Mouse (Mus musculus) brown adipose tissue, adult 24 weeks (tissue): ENCODE data around the gene Mrpl20. TPM values are rescaled to one million over a fixed set of nuclear protein-coding genes. Genes with fewer than 3 reads are reported as not detected.

Experiments used
- H3K27ac ChIP-seq: fragments of 200-500 bp; replicated peaks from 2 replicates; pipeline ENCODE4 v1.5.1; 2012; ENCODE audit warnings: low read depth, mild to moderate bottlenecking, low read length
- H3K4me1 ChIP-seq: fragments of 200-500 bp; 2 replicates; pipeline ENCODE4 v1.6.1; 2012; ENCODE audit warnings: low read length, mixed read lengths; ENCODE audit not compliant: control insufficient read depth, insufficient read depth, insufficient read length
- H3K4me3 ChIP-seq: fragments of 200-500 bp; 2 replicates; pipeline ENCODE4 v1.5.1; 2012; ENCODE audit warnings: low read depth, mild to moderate bottlenecking, low read length, moderate library complexity; ENCODE audit not compliant: insufficient read depth
- polyA plus RNA-seq: library from polyadenylated mRNA; stranded (reverse); fragments of >200 nt; gene quantifications from 2 replicates; pipeline ENCODE4 v1.2.4, GENCODE M21; 2012; ENCODE audit not compliant: missing spikeins, insufficient read depth, insufficient read length

The Mrpl20 gene
- polyA plus RNA-seq, 1 experiment = 416 TPM

DNA sequence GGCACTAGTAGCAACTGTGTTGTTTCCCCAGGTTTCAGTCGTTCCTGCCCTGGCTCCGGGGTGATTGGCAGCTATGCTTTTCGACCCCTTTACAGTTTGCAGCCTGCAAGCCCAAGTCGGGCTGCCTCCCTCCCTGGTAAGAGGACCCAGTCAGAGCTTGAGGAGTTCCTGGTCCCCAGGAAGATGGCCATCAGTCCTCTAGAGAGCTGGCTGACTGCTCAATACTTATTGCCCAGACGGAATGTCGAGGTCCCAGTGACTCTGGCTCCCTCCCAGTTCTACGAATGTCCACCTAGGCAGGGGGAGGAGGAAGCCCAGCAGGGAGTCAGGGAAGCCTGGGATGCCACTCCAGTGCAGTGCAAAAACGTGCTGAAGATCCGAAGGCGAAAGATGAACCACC, 29.6 kb downstream of the Mrpl20 start:
- peak overlapping the region; percentile 80 for H3K4me3 ChIP-seq
- peaks cover 11% of the 10 kb centered on the region for H3K4me1 ChIP-seq
- H3K27ac ChIP-seq = peak overlapping the region; percentile 77

DNA sequence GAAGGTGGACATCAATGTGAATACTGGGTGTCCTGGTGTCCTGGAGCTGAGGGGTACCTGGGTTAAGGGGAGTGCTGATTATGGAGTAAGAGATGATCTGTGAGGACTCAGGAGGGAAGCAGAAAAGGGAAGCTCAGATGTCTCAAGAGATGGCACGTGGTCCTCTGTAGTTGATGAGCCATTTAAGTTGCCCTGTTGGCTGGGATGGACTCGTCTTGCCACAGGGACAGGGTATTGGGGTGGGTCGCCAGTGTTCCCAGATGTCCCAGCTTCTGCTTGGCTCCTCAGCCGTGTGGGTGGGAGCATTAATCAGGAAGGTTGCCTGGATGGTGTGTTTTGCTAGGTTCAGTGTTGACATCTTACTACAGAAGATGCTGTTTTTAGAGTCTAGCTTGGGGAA, 30.6 kb downstream of the Mrpl20 start:
- Histone ChIP-seq H3K4me3 (no peak overlapping the region), H3K27ac (no peak overlapping the region), H3K4me1 (peaks cover 19% of the 10 kb centered on the region)

DNA sequence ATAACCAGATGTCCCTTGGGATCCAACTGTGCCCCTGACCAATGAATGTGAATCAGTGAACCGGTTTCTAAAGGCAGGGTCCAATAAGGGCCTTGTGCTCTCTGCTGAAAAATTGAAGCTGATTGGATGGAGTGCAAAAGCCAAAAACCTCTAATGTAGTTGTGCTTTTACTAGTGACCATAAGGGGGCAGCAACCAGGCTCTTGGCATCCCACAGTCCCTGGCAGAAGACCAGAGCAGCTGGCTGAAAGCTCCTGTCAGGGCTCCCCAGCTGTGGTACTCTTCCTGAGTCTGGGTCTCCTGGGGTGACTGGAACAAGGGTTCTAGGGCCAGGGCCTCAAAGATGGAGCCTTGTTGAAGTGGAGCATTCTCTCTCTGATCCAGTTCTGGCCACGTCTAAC, 31.2 kb downstream of the Mrpl20 start:
- Histone ChIP-seq H3K4me1 (peaks cover 21% of the 10 kb centered on the region), H3K4me3 (no peak overlapping the region), H3K27ac (peak overlapping the region; percentile 60)

DNA sequence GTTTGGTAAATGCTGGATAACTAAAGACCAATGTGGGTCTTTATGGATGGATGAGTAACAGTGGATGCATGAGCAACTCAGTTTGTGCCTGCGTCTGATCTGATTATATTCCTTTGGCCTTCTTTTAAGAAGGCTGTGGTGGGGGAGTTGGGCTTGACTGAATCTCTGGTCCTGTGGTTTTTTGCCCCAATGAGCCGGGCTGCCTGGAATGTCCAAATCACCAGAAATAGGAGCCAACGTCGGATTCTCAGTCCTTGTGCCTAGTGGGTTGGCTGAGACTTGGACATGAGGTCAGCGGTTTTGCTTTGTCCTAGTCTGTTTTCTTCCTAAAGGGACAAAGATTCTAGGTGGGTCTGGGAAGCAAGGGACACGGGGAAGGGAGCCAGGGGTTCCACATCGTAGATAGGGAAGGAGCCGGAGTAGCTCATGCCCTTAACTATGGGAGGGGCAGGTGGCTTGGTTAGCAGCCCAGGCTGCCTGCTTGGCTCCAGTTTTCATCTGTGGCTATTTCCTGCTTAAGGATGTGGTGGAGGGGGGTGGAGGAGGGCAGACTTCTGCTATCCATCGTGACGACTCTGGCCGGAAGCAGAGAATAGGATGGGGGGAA, 34.8 kb downstream of the Mrpl20 start:
- Histone ChIP-seq H3K4me3 (no peak overlapping the region), H3K27ac (peak overlapping the region; percentile 92), H3K4me1 (peaks cover 25% of the 10 kb centered on the region)

DNA sequence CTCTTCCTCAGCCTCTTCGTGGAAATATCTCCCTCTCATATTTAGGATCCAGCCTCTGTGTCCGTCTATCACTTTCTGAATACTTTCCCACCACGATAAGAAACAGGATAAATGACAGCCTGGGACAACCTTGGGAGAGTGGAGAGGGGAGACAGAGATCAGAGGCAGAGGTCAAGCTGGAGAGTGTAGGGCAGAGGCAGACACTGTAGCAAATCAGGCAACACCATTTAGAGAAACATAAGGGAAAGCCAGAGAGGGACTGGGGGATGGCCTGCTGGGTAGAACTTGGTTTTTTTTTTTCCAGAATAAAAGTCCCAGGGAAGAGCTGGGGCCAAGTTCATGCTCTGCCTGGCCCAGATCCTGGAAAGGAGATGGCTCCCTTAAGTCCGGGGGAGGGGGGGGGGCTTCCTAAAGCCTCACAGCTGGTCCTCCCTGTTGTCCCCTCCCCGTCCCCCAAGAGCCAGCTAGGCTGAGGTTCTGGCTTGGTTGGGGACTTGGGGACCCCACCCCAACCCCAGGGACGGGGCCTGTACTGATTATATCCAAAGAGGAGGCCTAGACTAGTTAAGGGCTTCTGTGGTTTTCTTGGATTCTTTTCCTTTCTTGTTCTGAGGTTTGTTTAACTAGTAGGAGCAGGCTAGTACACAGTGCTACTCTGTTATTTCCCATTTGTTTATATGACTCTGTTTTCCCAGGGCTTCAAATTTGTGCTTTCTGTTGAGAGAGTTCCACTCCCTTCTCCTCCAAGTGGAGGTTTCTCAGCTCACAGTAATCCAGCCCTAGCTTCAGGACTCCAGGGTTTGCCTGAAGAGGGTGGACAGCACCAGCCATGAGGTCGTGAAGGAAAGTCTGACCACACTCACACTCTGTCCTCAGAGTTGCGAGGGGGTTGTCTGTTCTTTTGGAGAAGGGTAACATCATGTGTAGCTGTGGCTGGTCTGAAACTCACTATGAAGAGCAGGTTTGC, 35.8 kb downstream of the Mrpl20 start:
- no peak overlapping the region for H3K4me3 ChIP-seq
- H3K4me1 ChIP-seq = peaks cover 23% of the 10 kb centered on the region
- peak overlapping the region; percentile 92 for H3K27ac ChIP-seq

DNA sequence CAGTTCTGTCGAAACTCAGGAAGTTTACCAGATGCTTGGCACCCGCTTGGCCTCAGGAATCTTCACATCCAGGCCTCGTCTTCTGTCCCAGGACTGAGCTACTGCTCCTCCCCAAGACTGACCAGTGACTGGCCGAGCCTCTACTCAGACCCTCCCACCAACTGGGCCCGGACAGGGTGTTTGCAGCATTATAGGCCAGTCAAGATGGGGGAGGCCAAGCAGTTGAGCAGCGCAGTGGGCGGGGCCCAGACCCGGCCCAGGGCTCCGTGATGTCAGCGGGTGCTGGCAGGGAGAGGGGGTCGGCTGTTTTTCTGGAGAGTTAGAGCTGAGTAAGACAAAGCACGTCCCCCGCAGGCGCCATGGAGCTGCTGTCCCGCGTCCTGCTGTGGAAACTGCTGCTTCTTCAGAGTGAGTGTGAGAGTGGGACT, 36.8 kb downstream of the Mrpl20 start, which contains the start of gene Mxra8:
TSS of gene Mxra8 (plus strand) at position 198 of the 428 bp plus-strand sequence.
- H3K4me1 ChIP-seq = peaks cover 19% of the 10 kb centered on the region
- H3K4me3 ChIP-seq = peak within 1 kb of the TSS; percentile 58
- peak within 1 kb of the TSS; percentile 92 for H3K27ac ChIP-seq

DNA sequence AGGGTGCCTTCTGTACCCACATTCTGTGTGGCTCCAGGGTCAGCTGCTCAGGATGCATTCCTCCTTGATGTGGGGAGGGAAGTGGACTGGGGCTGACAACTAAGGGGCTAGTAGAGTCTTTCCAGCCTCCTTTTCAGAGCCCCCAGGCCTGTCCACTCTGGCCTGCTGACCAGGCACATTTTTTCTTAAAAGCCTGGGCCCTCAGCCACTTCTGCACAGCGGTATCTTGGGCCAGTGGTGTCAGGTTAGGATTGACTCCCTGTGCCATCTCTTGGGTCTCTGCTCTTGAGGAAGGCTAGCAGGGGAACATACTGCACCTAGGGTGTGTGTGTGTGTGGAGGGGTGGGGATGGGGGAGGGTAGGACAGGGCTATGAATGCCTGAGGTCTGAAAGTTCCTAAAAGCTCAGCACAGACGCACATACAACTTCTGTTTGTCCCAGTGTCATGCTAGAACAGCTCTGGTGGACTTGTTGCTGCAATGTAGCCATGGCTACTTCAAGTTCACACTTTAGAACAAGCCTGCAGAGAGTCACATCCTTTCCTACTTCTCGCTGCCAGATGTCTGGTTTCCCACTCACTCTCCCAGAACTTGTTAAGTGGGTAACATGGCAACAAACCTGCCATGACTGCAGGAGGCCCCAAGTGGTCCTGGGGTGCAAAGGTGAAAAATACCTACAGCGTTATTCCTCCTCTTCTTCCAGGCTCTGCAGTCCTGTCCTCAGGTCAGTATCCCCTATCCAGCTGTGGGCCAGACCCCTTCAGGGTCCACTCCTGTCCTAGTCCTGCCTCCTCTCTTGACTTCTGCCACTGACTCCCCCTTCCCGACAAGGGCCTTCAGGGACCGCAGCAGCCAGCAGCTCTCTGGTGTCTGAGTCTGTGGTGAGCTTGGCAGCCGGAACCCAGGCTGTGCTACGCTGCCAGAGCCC, 37.7 kb downstream of the Mrpl20 start:
- peaks cover 19% of the 10 kb centered on the region for H3K4me1 ChIP-seq
- H3K4me3 ChIP-seq = peak overlapping the region; percentile 58
- H3K27ac ChIP-seq = peak overlapping the region; percentile 76

DNA sequence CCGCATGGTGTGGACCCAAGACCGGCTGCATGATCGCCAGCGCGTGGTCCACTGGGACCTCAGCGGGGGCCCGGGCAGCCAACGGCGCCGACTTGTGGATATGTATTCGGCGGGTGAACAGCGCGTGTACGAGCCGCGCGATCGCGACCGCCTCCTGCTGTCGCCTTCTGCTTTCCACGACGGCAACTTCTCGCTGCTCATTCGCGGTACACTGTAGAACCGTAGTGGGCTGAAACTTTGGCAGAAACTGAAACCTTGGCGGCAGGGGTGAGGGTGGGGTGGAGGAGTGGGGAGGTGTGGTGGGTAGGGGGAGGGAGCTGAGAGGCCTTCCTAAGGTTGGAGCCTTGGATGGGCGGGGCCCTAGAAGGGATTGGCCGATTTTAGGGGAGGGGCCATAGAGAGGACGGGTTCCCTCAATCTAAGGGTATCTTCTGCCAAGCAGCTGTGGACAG, 38.4 kb downstream of the Mrpl20 start:
- Histone ChIP-seq H3K27ac (0 out of 2 replicates have a peak overlapping the region, but pooled peaks have one; percentile 13), H3K4me1 (peaks cover 19% of the 10 kb centered on the region), H3K4me3 (peak overlapping the region; percentile 58)

DNA sequence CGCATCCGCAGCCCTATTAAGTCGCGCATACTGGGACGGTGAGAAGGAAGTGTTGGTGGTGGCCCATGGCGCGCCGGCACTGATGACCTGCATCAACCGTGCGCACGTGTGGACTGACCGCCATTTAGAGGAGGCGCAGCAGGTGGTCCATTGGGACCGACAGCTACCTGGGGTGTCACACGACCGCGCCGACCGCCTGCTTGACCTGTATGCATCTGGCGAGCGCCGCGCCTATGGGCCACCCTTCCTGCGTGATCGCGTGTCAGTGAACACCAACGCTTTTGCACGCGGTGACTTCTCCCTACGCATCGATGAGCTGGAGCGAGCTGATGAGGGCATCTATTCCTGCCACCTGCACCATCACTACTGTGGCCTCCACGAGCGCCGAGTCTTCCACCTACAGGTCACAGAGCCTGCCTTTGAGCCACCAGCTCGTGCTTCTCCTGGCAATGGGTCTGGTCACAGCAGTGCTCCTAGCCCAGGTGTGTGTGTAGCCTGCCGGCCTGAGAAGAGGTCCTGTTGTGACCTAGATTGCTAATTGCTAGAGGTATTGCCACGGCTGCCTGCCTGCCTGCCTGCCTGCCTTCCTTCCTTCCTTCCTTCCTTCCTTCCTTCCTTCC, 39.1 kb downstream of the Mrpl20 start:
- Histone ChIP-seq H3K4me3 (peak overlapping the region; percentile 4), H3K27ac (no peak overlapping the region), H3K4me1 (peaks cover 22% of the 10 kb centered on the region)

DNA sequence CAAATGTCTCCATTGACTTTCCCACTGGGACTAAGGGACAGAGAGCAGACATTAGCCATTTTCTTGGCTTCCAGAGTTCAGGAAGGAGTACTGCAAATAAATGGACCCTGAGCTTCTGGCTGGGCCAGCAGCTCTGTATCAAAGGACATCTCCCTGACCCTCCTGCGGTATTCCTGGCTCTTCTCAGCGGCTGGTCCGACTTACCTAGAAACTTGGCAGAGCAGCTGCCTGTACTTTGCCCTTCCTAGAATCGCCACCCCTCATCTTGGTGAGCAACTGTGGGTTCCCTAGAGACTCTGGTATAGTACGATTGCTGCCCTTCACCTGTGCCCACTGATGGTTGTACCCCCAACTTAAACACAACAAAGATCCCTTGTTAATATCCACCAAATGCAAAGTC, 40.6 kb downstream of the Mrpl20 start:
- H3K4me3 ChIP-seq = no peak overlapping the region
- peaks cover 12% of the 10 kb centered on the region for H3K4me1 ChIP-seq
- no peak overlapping the region for H3K27ac ChIP-seq

DNA sequence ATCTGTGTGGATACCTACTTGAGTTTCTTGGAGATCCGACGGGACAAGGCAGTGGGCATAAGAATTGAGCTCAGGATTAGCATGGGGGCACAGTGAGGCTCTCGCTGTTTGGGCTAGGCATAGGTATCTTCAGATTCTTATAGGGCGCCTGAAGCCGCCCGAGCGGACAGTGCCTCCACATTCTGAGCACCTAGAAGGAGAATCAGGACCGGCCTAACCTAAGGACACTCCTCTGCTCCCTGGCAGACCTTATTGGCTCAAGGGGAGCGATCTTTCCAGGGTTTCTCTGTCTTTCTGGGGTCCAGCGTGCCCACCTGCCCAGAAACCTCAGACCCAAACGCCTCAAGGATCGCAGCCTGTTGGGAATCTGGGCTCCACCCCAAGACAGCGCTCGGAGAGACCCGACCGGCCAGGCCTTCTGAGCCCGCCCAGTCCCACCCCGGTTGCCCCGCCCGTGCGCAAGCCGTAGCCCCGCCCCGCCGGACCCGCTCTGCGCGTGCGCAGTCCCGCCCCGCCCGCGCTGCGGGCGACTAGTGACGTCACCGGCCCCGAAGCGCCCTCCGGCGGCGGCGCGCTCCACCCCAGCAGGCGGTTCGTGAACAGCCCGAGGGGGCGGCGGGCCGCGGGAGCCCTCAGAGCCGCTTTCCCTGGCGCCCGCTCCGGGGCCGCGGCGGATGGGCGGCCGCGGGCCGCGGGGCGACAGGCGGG, 44.3 kb downstream of the Mrpl20 start, which contains the start of gene Dvl1:
TSS of gene Dvl1 (plus strand) at position 532 of the 708 bp plus-strand sequence.
- peak within 1 kb of the TSS; percentile 87 for H3K27ac ChIP-seq
- peak within 1 kb of the TSS; percentile 98 for H3K4me3 ChIP-seq
- peaks cover 38% of the 10 kb centered on the region for H3K4me1 ChIP-seq

DNA sequence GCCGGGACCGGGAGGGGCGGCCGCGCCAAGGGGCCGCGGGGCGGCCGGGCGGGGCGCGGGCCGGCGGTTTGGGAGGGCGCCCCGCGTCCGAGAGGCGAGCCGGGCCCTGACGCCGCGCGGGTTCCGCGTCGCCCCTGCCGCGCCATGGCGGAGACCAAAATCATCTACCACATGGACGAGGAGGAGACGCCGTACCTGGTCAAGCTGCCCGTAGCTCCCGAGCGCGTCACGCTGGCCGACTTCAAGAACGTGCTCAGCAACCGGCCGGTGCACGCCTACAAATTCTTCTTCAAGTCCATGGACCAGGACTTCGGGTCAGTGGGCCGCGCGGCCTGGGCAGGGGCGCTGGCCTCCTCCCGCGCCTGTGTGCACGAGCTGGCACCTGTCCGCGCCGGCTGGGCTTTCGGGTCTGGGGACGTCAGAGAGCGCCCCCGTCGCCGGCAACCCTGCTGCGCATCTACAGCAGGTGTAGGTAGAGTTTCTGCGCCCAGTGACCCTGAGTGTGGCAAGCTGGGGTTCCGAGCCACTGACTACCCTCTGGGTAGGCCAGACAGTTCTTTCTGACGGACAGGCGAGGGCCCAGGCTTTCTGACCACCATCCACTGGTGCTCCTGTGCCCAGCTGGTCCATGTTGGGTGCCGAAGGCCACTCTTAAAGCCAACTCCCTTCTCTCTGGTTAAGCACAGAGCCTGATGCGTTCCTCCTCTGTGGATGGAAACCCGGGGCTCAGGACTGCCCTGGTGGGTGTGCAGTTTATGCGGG, 45.1 kb downstream of the Mrpl20 start:
- Histone ChIP-seq H3K4me3 (peak overlapping the region; percentile 98), H3K27ac (peak overlapping the region; percentile 50)

DNA sequence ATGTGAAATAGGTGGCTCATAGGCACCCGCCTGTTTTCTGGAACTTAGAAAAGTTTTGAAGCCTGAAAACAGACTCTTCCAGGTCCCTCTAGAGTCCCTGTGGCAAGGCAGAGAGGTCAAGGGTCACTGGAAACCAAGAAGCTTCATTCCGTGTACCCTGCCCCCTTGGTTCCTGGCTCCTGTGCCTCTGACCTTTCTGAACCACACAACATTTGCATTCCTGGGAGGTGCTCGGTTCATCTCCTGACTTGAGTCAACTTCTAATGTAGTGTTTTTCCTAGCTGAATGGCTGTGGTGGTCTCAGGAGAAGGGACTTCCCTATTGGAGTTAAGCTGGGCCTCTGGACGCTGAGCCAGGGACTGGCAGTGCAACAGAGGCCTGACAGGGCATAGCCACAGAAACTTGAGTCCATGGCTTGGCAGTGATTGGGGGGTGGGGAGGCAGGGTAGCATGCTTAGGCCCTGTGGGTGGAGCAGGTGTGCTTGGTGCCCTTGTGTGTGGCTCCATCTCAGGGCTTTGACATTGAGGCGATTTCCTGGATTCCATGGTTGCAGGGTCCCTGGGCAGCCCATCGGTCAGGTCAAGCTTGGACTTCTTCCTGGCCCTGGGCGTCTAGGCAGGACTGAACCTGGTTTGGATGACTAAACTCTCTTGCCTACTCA, 45.9 kb downstream of the Mrpl20 start:
- Histone ChIP-seq H3K27ac (peak overlapping the region; percentile 14; the same call in 1 of the 2 replicates), H3K4me1 (peaks cover 43% of the 10 kb centered on the region)

More for the DNA sequence above, 45.1 kb downstream of the Mrpl20 start:
- H3K4me1 ChIP-seq = peaks cover 43% of the 10 kb centered on the region

More for the DNA sequence above, 45.9 kb downstream of the Mrpl20 start:
- H3K4me3 ChIP-seq = peak overlapping the region; percentile 98
